Mouse (Mus musculus) small intestine, adult 2 months (tissue): ENCODE measurements around the gene Leo1.
"Not testable (repeated sequence)": the region's sequence is repeated elsewhere in the genome, so short reads cannot be mapped to it uniquely, and the experiment has no call there.

Experiments
- CTCF ChIP-seq: fragments of 200-500 bp; IDR thresholded peaks from 2 replicates; pipeline ENCODE4 v1.5.1; 2012; ENCODE audit warnings: low read depth, mild to moderate bottlenecking, control low read depth, inconsistent platforms, low read length, moderate library complexity, mixed read lengths; ENCODE audit not compliant: insufficient replicate concordance, insufficient read length; ENCODE audit errors: extremely low read depth
- POLR2A ChIP-seq: fragments of 200-500 bp; IDR thresholded peaks from 2 replicates; pipeline ENCODE4 v1.6.1; 2012; ENCODE audit warnings: low read depth, mild to moderate bottlenecking, control low read depth, inconsistent platforms, low read length, moderate library complexity

GRCm38 (mm10) chr9:75446574-75446973 lies 5.2 kb downstream of the Leo1 start:
- TF ChIP-seq POLR2A, CTCF: not testable (repeated sequence)
